In genomic region chr16:55097651-55098050, GRCm38 (mm10) we compare ENCODE assay signal across 34 mouse cellular contexts.
"Had no signal": no experiment of that assay in that cellular context is flagged by ENCODE, and none has a peak within 500 bp of the region (broad histone marks: within the 10 kb centered on the region; RNA-seq: fewer than 3 reads in every experiment).

No protein-coding gene starts in this region.

- H3K27me3 ChIP-seq: heart, embryonic 12.5 days; heart, embryonic 13.5 days; heart, embryonic 15.5 days; hindbrain, embryonic 12.5 days; hindbrain, embryonic 13.5 days; hindbrain, embryonic 15.5 days; intestine, embryonic 15.5 days; kidney, embryonic 15.5 days had no signal

- DNase-seq: heart, postnatal 10 days; heart, postnatal 14 days; heart, postnatal 36 days; heart, postnatal 4 days; kidney, adult 11 months; kidney, adult 18-20 months; kidney, adult 2 months; kidney, adult 8-10 months; kidney, adult 9 months; kidney, postnatal 10 days; kidney, postnatal 14 days; kidney, postnatal 25 days; kidney, postnatal 36 days; kidney, postnatal 4 days; layer of hippocampus, adult 9-11 months; layer of hippocampus, postnatal 36 days had no signal

- H3K4me1 ChIP-seq: heart, embryonic 12.5 days; heart, embryonic 13.5 days; heart, embryonic 15.5 days; hindbrain, embryonic 10.5 days; hindbrain, embryonic 12.5 days; hindbrain, embryonic 13.5 days; hindbrain, embryonic 15.5 days; intestine, embryonic 15.5 days; kidney, embryonic 15.5 days had no signal

- ATAC-seq: hindbrain, postnatal 0 days; inflammation-experienced regulatory T-cells, adult 6 months; intestine, embryonic 15.5 days; intestine, embryonic 16.5 days; intestine, postnatal 0 days had no signal

- H3K4me3 ChIP-seq: heart, embryonic 12.5 days; heart, embryonic 13.5 days; heart, embryonic 15.5 days; hindbrain, embryonic 10.5 days; hindbrain, embryonic 12.5 days; hindbrain, embryonic 13.5 days; hindbrain, embryonic 15.5 days; intestine, embryonic 15.5 days; kidney, embryonic 15.5 days; layer of hippocampus, adult 2 months; left cerebral cortex, adult 2 months had no signal

- H3K9ac ChIP-seq: heart, embryonic 12.5 days; heart, embryonic 13.5 days; heart, embryonic 15.5 days; hindbrain, embryonic 12.5 days; hindbrain, embryonic 13.5 days; hindbrain, embryonic 14.5 days; hindbrain, embryonic 15.5 days; intestine, embryonic 15.5 days; kidney, embryonic 15.5 days had no signal

- H3K4me2 ChIP-seq: heart, embryonic 11.5 days; heart, embryonic 12.5 days; heart, embryonic 13.5 days; heart, embryonic 15.5 days; hindbrain, embryonic 12.5 days; hindbrain, embryonic 13.5 days; hindbrain, embryonic 14.5 days; hindbrain, embryonic 15.5 days; intestine, embryonic 15.5 days; kidney, embryonic 15.5 days had no signal

- H3K36me3 ChIP-seq: heart, embryonic 12.5 days; heart, embryonic 13.5 days; heart, embryonic 15.5 days; hindbrain, embryonic 10.5 days; hindbrain, embryonic 12.5 days; hindbrain, embryonic 13.5 days; hindbrain, embryonic 15.5 days; intestine, embryonic 15.5 days; kidney, embryonic 15.5 days had no signal

- H3K9me3 ChIP-seq: heart, embryonic 12.5 days; heart, embryonic 13.5 days; heart, embryonic 15.5 days; hindbrain, embryonic 10.5 days; hindbrain, embryonic 12.5 days; hindbrain, embryonic 13.5 days; hindbrain, embryonic 15.5 days; intestine, embryonic 15.5 days; kidney, embryonic 15.5 days had no signal

- H3K27ac ChIP-seq: heart, embryonic 13.5 days; heart, embryonic 15.5 days; hindbrain, embryonic 10.5 days; hindbrain, embryonic 12.5 days; hindbrain, embryonic 13.5 days; hindbrain, embryonic 14.5 days; hindbrain, embryonic 15.5 days; hindbrain, postnatal 0 days; intestine, embryonic 15.5 days; kidney, embryonic 15.5 days; kidney, postnatal 0 days; layer of hippocampus, adult 2 months; left cerebral cortex, adult 2 months had no signal
